Mouse (Mus musculus) lung, postnatal 0 days (tissue): ENCODE measurements around the gene Yrdc. TPM values are rescaled to one million over a fixed set of nuclear protein-coding genes. Genes with fewer than 3 reads are reported as not detected.

Experiments used
- ATAC-seq: fragments of 200-750 bp; cut with Nextera tagmentation; 2 replicates; pipeline ENCODE4 v1.8.0; 2017; ENCODE audit warnings: moderate library complexity
- DNase-seq: peaks from one replicate; pipeline ENCODE4 v3.0.0-alpha.2; 2016; ENCODE audit warnings: low spot score
- H3K27ac ChIP-seq: fragments of 300-500 bp; sonication (generic); 2 replicates; pipeline ENCODE4 v1.5.1; 2014; ENCODE audit warnings: antibody characterized with exemption, mild to moderate bottlenecking, low read length, mixed read lengths
- H3K27me3 ChIP-seq: fragments of 300-500 bp; sonication (generic); replicated peaks from 2 replicates; pipeline ENCODE4 v1.6.1; 2014; ENCODE audit warnings: low read length, mixed read lengths; ENCODE audit not compliant: insufficient read depth
- H3K36me3 ChIP-seq: fragments of 300-500 bp; sonication (generic); 2 replicates; pipeline ENCODE4 v1.6.1; 2014; ENCODE audit warnings: low read length, mixed read lengths; ENCODE audit not compliant: insufficient read depth
- H3K4me1 ChIP-seq: fragments of 300-500 bp; sonication (generic); 2 replicates; pipeline ENCODE4 v1.6.1; 2014; ENCODE audit warnings: antibody characterized with exemption, low read depth, low read length, mixed read lengths; ENCODE audit not compliant: insufficient read depth
- H3K4me2 ChIP-seq: fragments of 300-500 bp; sonication (generic); replicated peaks from 2 replicates; pipeline ENCODE4 v1.6.1; 2014; ENCODE audit warnings: low read depth, mild to moderate bottlenecking, low read length, moderate library complexity, mixed read lengths
- H3K4me3 ChIP-seq: fragments of 300-500 bp; sonication (generic); 2 replicates; pipeline ENCODE4 v1.5.1; 2014; ENCODE audit warnings: low read depth, low read length
- H3K9ac ChIP-seq: fragments of 300-500 bp; sonication (generic); replicated peaks from 2 replicates; pipeline ENCODE4 v1.6.1; 2014; ENCODE audit warnings: low read depth, mild to moderate bottlenecking
- H3K9me3 ChIP-seq: fragments of 300-500 bp; sonication (generic); 2 replicates; pipeline ENCODE4 v1.6.1; 2016; ENCODE audit warnings: low read length, mixed read lengths
- CTCF ChIP-seq: IDR thresholded peaks from 2 replicates; pipeline ENCODE4 v1.5.1; 2016; ENCODE audit warnings: antibody characterized with exemption, mild to moderate bottlenecking
- EP300 ChIP-seq: IDR thresholded peaks from 2 replicates; pipeline ENCODE4 v1.6.1; 2016; ENCODE audit warnings: antibody characterized with exemption, mild to moderate bottlenecking, control low read depth
- WGBS: fragments of 180-500 bp; shearing (Covaris S2); extraction: QIAGEN DNeasy Blood & Tissue Kit; methylation state at CpG from one replicate; pipeline ENCODE4 v1.1.7; 2014; 5-methylcytosine and 5-hydroxymethylcytosine counted together
- polyA plus RNA-seq: library from polyadenylated mRNA; unstranded; fragments of >200 nt; fragmentation: Nextera tagmentation; extraction: Ambion mirVana; gene quantifications from 2 replicates; pipeline ENCODE4 v1.2.1, GENCODE M21; 2015

Yrdc gene
- polyA plus RNA-seq, 1 experiment from 2014 or later, result 25.4 TPM

GRCm38 (mm10) chr4:124860446-124860845 lies 10.0 kb downstream of the Yrdc start:
- Histone ChIP-seq H3K4me1 (no peaks in the 10 kb centered on the region), H3K9ac (no peak overlapping the region), H3K9me3 (no peaks in the 10 kb centered on the region), H3K4me2 (no peak overlapping the region), H3K36me3 (no peaks in the 10 kb centered on the region), H3K27me3 (peaks cover 22% of the 10 kb centered on the region; the same call in 1 of the 2 replicates), H3K27ac (no peak overlapping the region), H3K4me3 (no peak overlapping the region)
- 5% methylated on average over 7 of the region's 7 CpGs for WGBS
- ATAC-seq, result peak; percentile 62; the same call in 1 of the 2 replicates
- TF ChIP-seq EP300 (no peak), CTCF (no peak)
- peak; percentile 75 for DNase-seq

DNA sequence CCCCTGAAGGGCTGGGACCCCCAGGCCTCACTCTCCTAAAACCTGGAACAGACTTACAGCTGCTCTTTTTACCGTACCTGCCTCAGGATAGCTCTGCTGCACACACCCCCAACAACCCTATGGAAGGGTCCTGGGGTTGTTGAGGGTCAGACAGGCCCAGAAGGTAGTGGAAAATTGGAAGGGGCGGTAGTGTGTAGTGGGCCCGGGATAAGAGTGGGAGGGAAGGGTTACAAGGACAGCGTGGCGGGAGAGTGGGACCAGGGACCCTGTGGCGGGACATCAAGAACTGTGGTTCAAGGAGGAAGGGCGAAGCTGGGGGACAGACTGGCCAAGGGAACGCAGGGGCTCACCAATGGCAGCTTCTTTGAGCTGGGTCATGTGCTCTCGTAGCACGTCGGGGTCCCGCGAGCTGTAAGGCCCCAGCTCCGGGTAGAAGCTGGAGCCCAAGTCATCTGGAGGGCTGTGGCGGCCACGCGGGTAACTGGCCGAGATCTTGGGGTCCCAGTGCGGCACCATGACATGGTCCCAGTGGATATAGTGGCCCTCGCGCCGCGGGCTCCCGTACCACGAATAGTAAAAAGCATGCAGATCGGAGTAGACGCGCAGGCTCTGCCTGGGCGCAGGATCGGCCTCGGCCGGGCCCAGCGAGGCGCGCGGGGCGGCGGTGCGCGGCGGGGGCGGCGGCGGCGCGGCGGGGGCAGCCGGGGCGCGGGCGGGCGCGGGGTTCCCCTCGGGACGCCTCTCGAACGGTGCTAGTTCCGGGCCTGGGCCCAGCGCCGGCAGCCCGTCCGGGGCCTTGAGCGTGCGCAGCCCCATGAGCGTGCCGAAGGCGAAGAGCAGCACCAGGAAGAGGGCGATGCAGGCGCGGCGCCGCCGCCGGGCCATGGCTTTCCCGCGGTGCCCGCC lies 11.1 kb downstream of the Yrdc start, which contains the start of gene Maneal:
Gene Maneal, minus strand, starts transcription at position 889 of the 906 bp plus-strand sequence.
- H3K4me1 ChIP-seq, result no peaks in the 10 kb centered on the region
- no peaks in the 10 kb centered on the region for H3K9me3 ChIP-seq
- TF ChIP-seq CTCF (no peak), EP300 (no peak)
- DNase-seq, result no peak
- H3K9ac ChIP-seq, result no peak within 1 kb of the TSS
- H3K4me2 ChIP-seq, result peak within 1 kb of the TSS; percentile 49
- H3K27ac ChIP-seq, result no peak within 1 kb of the TSS
- peak within 1 kb of the TSS; percentile 27 for H3K4me3 ChIP-seq
- 7% methylated on average over 35 of the region's 77 CpGs for WGBS
- ATAC-seq, result no peak; the same call in 1 of the 2 replicates
- H3K27me3 ChIP-seq, result peaks cover 22% of the 10 kb centered on the region; the same call in 1 of the 2 replicates
- H3K36me3 ChIP-seq, result no peaks in the 10 kb centered on the region

DNA sequence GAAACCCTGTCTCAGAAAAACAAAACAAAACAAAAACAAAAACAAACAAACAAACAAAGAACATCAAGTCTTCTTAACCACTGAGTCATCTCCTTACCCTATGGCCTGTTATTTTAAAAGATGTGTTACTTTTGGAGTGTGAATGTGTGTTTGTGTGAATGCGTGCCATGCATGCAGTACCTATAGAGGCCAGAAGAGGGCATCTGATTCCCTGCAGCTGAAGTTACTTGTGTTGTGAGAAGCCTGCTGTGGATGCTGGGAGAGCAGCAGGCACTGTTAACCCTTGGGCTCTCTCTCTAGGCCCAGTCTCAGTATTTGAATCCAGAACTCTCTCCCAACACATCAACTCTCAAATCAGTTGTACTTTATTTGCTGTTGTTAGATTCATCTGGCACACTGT lies 22.2 kb downstream of the Yrdc start:
- Histone ChIP-seq H3K4me1 (no peaks in the 10 kb centered on the region), H3K9ac (no peak overlapping the region), H3K4me2 (no peak overlapping the region), H3K27me3 (no peaks in the 10 kb centered on the region), H3K36me3 (no peaks in the 10 kb centered on the region), H3K4me3 (no peak overlapping the region), H3K9me3 (no peaks in the 10 kb centered on the region), H3K27ac (no peak overlapping the region)
- TF ChIP-seq CTCF (peak; percentile 22), EP300 (no peak)
- ATAC-seq, result no peak
- WGBS, result 100% methylated on average over 1 of the region's 1 CpGs
- no peak for DNase-seq

GRCm38 (mm10) chr4:124880599-124880998 lies 30.1 kb downstream of the Yrdc start, which contains the start of gene Epha10:
Gene Epha10 (plus strand): TSS chr4:124880899.
- Histone ChIP-seq H3K4me1 (no peaks in the 10 kb centered on the region), H3K9me3 (no peaks in the 10 kb centered on the region), H3K4me2 (0 out of 2 replicates have a peak within 1 kb of the TSS, but pooled peaks have one; percentile 3), H3K27ac (no peak within 1 kb of the TSS), H3K36me3 (no peaks in the 10 kb centered on the region), H3K27me3 (peaks cover 24% of the 10 kb centered on the region), H3K4me3 (no peak within 1 kb of the TSS), H3K9ac (no peak within 1 kb of the TSS)
- TF ChIP-seq EP300, result no peak
- no peak for TF ChIP-seq CTCF
- no peak for ATAC-seq
- no peak for DNase-seq
- WGBS, result 7% methylated on average over 11 of the region's 11 CpGs

DNA sequence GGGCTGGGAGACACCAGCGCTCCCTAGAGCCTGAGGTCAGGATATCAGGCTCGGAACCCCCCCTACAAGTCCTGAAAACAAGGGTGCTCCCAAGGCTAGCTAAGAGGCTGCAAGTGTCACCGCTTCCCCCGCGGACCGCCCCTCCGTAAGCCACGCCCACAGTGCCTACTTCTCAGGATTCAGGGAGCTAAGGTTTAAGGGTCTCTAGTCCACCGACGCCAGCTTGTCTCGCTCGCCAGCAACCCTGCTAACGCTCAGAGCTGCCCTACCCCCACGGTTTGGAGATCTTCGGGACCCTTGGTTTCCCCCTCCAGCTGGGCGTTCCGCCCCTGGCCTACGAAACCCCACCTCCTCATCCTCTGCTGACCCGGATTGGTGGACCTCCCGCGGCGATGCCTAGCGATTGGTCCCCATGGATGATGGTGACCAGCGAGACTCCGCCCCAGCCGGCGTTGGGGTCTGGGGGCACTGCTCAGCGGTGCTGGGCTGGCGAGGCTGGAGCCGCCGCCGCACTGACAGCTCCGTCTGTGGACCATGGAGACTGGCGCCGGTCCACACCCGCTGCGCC lies 30.9 kb downstream of the Yrdc start:
- no peak for DNase-seq

DNA sequence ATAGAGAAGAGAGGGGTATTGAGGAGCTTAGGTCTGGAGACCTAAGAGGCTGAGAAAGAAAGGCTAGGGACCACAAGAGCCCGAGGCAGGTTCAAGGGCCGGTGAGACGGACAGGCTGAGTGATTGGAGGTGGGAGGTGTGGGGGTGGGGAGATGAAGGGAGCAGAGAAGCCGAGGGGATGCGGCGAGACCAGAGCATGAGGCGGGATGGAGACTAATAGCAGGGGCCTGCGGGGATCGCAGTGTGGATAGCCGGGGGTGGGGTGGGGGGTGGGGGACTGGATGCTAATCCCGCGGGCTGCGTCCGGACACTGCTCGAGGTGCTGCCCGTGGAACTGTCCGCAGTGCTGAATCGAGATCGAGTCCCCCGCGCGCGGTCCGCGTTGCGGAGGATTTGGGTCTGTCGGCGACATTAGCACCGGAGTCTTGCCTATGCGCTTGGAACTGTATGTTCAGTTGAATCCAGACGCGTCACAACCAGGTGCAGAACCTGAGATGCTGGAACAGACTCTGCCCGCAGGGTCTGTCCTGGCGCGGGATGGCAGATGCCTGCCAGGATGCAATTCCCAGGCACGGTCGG lies 31.8 kb downstream of the Yrdc start:
- Histone ChIP-seq H3K36me3 (no peaks in the 10 kb centered on the region), H3K4me2 (no peak overlapping the region), H3K4me3 (no peak overlapping the region), H3K27me3 (peaks cover 24% of the 10 kb centered on the region), H3K27ac (no peak overlapping the region), H3K4me1 (no peaks in the 10 kb centered on the region), H3K9me3 (no peaks in the 10 kb centered on the region), H3K9ac (no peak overlapping the region)
- TF ChIP-seq EP300, result no peak
- TF ChIP-seq CTCF, result no peak
- 1% methylated on average over 31 of the region's 37 CpGs for WGBS
- no peak; the same call in 1 of the 2 replicates for ATAC-seq
- peak; percentile 23 for DNase-seq

More for the DNA sequence above, 30.9 kb downstream of the Yrdc start:
- Histone ChIP-seq H3K4me1 (no peaks in the 10 kb centered on the region), H3K36me3 (no peaks in the 10 kb centered on the region), H3K27me3 (peaks cover 24% of the 10 kb centered on the region), H3K27ac (no peak overlapping the region), H3K4me2 (0 out of 2 replicates have a peak overlapping the region, but pooled peaks have one; percentile 3), H3K9me3 (no peaks in the 10 kb centered on the region), H3K9ac (no peak overlapping the region), H3K4me3 (no peak overlapping the region)
- TF ChIP-seq CTCF, result no peak
- TF ChIP-seq EP300, result no peak
- WGBS, result under 1% methylated on average over 31 of the region's 37 CpGs
- no peak for ATAC-seq
